Mouse (Mus musculus) E14TG2a.4 (cell line): ENCODE measurements around the gene Fam155a.

Experiments
- CTCF ChIP-seq: conservative IDR thresholded peaks from 2 replicates; pipeline ENCODE4 v1.5.1; 2014; ENCODE audit warnings: low read length
- NANOG ChIP-seq: IDR thresholded peaks from 2 replicates; pipeline ENCODE4 v1.6.1; 2014; ENCODE audit warnings: borderline replicate concordance, low read length, mixed read lengths
- POU5F1 ChIP-seq: IDR thresholded peaks from 2 replicates; pipeline ENCODE4 v1.6.1; 2014; ENCODE audit warnings: low read length, borderline replicate concordance

GRCm38 (mm10) chr8:9521577-9521976 is 249.4 kb downstream of the Fam155a start:
- TF ChIP-seq CTCF (no peak), POU5F1 (no peak), NANOG (no peak)
